In the genomic region with DNA sequence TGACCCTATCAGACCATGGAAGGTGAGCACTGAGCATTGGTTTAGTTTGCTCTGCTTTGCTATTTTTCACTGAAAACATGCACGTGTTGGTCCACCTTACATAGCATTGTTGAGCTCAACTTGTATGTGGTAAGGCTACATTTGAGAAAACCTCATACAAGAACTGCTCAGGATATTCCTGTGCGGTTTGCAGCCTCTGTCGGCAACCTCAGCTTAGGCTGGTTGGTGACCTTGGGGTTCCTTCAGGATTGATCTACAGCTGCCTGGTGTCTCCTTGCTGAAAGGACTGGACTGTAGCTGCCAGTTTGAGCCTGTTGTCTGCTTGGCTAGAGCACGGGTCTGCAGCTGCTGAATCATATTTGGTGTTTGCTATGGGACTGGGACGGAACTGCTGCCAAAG, we compare ENCODE assay signal across 16 mouse cellular contexts.
DNase-seq lines count a peak whose midpoint lies in the region.
"Had no signal": no experiment of that assay in that cellular context is flagged by ENCODE, and none has a peak within 500 bp of the region (broad histone marks: within the 10 kb centered on the region; RNA-seq: fewer than 3 reads in every experiment).

No protein-coding gene starts in this region.

- DNase-seq in adrenal gland, adult 2 months: peak; percentile 23
- no peak for DNase-seq in adrenal gland, postnatal 25 days
- DNase-seq in heart, adult 11 months: peak; percentile 64
- no peak for DNase-seq in heart, adult 8-10 months (ENCODE audit: low spot score)
- DNase-seq in adrenal gland, postnatal 10 days: peak; percentile 4
- DNase-seq in adrenal gland, postnatal 36 days: peak; percentile 6 to 27
- no peak for DNase-seq in cerebellum, adult 11 months
- DNase-seq: B cell, adult 2 months; cerebellum, adult 2 months; cerebellum, adult 9-11 months; cerebellum, postnatal 25 days; gastrocnemius, postnatal 10 days; gastrocnemius, postnatal 36 days; heart, postnatal 36 days; kidney, adult 18-20 months; kidney, adult 9 months had no signal

Comparison
In these comparisons a context has a peak if more than half of its experiments do, and no peak if none do; other contexts are left out.
1. DNase-seq: peak in adrenal gland, adult 2 months (single experiment), heart, adult 11 months (single experiment), adrenal gland, postnatal 10 days (single experiment) and adrenal gland, postnatal 36 days (2 of 2); none in adrenal gland, postnatal 25 days (single experiment), heart, adult 8-10 months (single experiment) and cerebellum, adult 11 months (single experiment).